Mouse (Mus musculus) heart, embryonic 10.5 days (tissue): ENCODE results near the gene Ndst4. TPM values are rescaled to one million over a fixed set of nuclear protein-coding genes. Genes with fewer than 3 reads are reported as not detected.

Experiments used
- DNase-seq: peaks from one replicate; pipeline ENCODE4 v3.0.0-alpha.2; 2017; ENCODE audit warnings: low spot score
- H3K27ac ChIP-seq: fragments of 300-500 bp; sonication (generic); 2 replicates; pipeline ENCODE4 v1.5.1; 2016; ENCODE audit warnings: mild to moderate bottlenecking
- H3K27me3 ChIP-seq: fragments of 300-500 bp; sonication (generic); 2 replicates; pipeline ENCODE4 v1.6.1; 2016; ENCODE audit warnings: mild to moderate bottlenecking; ENCODE audit not compliant: poor library complexity, insufficient read depth, severe bottlenecking
- H3K36me3 ChIP-seq: fragments of 300-500 bp; sonication (generic); 2 replicates; pipeline ENCODE4 v1.6.1; 2016; ENCODE audit warnings: mild to moderate bottlenecking, moderate library complexity
- H3K4me1 ChIP-seq: fragments of 300-500 bp; sonication (generic); 2 replicates; pipeline ENCODE4 v1.6.1; 2016; ENCODE audit warnings: mild to moderate bottlenecking
- H3K4me3 ChIP-seq: fragments of 300-500 bp; sonication (generic); 2 replicates; pipeline ENCODE4 v1.5.1; 2016; ENCODE audit warnings: mild to moderate bottlenecking, moderate library complexity
- H3K9me3 ChIP-seq: fragments of 300-500 bp; sonication (generic); 2 replicates; pipeline ENCODE4 v1.6.1; 2016; ENCODE audit warnings: mild to moderate bottlenecking, moderate library complexity
- WGBS: fragments of 180-500 bp; shearing (Covaris S2); methylation state at CpG from one replicate; pipeline ENCODE4 v1.1.7; 2016; 5-methylcytosine and 5-hydroxymethylcytosine counted together
- polyA plus RNA-seq: library from polyadenylated mRNA; unstranded; fragments of >200 nt; fragmentation: Nextera tagmentation; extraction: Ambion mirVana; gene quantifications from 2 replicates; pipeline ENCODE4 v1.2.1, GENCODE M21; 2016

Gene Ndst4
- 0.67 and 0.89 TPM in 2 replicates for polyA plus RNA-seq

- 0 out of 2 replicates have a peak within 1 kb of the TSS, but pooled peaks have one; percentile 36 for H3K27ac ChIP-seq
- no peaks in the 10 kb centered on the region for H3K36me3 ChIP-seq
- H3K4me1 ChIP-seq, result no peaks in the 10 kb centered on the region
- H3K9me3 ChIP-seq, result no peaks in the 10 kb centered on the region
- no peaks in the 10 kb centered on the region for H3K27me3 ChIP-seq
- peak within 1 kb of the TSS; percentile 48 for H3K4me3 ChIP-seq
- DNase-seq, result no peak
- WGBS, result 37% methylated on average over 14 of the region's 14 CpGs
Measured at GRCm38 (mm10) chr3:125403601-125404396, at the start of gene Ndst4. Gene Ndst4 (plus strand): TSS chr3:125404076.

- no peak overlapping the region for H3K4me3 ChIP-seq
- no peaks in the 10 kb centered on the region for H3K4me1 ChIP-seq
- 85% methylated on average over 3 of the region's 3 CpGs for WGBS
- no peaks in the 10 kb centered on the region for H3K36me3 ChIP-seq
- H3K9me3 ChIP-seq, result no peaks in the 10 kb centered on the region
- no peak overlapping the region for H3K27ac ChIP-seq
- DNase-seq, result no peak
- H3K27me3 ChIP-seq, result no peaks in the 10 kb centered on the region
Measured at GRCm38 (mm10) chr3:125397443-125397842, 6.4 kb upstream of the Ndst4 start.

GRCm38 (mm10) chr3:125406456-125406855 lies 2.6 kb downstream of the Ndst4 start:
- no peaks in the 10 kb centered on the region for H3K9me3 ChIP-seq
- no peak overlapping the region for H3K27ac ChIP-seq
- no peaks in the 10 kb centered on the region for H3K36me3 ChIP-seq
- 32% methylated on average over 2 of the region's 2 CpGs for WGBS
- H3K4me3 ChIP-seq, result no peak overlapping the region
- H3K4me1 ChIP-seq, result no peaks in the 10 kb centered on the region
- no peaks in the 10 kb centered on the region for H3K27me3 ChIP-seq
- DNase-seq, result no peak

- H3K4me1 ChIP-seq, result no peaks in the 10 kb centered on the region
- no peaks in the 10 kb centered on the region for H3K36me3 ChIP-seq
- WGBS, result 47% methylated on average over 3 of the region's 3 CpGs
- H3K27me3 ChIP-seq, result no peaks in the 10 kb centered on the region
- H3K4me3 ChIP-seq, result no peak overlapping the region
- H3K27ac ChIP-seq, result no peak overlapping the region
- H3K9me3 ChIP-seq, result no peaks in the 10 kb centered on the region
- DNase-seq, result no peak
Measured at GRCm38 (mm10) chr3:125406991-125407390, 3.1 kb downstream of the Ndst4 start.

GRCm38 (mm10) chr3:125466894-125467652 lies 63.2 kb downstream of the Ndst4 start:
- no peak overlapping the region for H3K27ac ChIP-seq
- H3K4me3 ChIP-seq, result no peak overlapping the region
- H3K4me1 ChIP-seq, result no peaks in the 10 kb centered on the region
- no peak for DNase-seq
- H3K9me3 ChIP-seq, result no peaks in the 10 kb centered on the region
- WGBS, result 42% methylated on average over 6 of the region's 6 CpGs
- H3K36me3 ChIP-seq, result no peaks in the 10 kb centered on the region
- no peaks in the 10 kb centered on the region for H3K27me3 ChIP-seq

- Histone ChIP-seq H3K4me3 (no peak overlapping the region), H3K36me3 (no peaks in the 10 kb centered on the region), H3K9me3 (no peaks in the 10 kb centered on the region), H3K27ac (no peak overlapping the region), H3K27me3 (no peaks in the 10 kb centered on the region), H3K4me1 (no peaks in the 10 kb centered on the region)
- DNase-seq, result peak; percentile 74
- WGBS, result 43% methylated on average over 5 of the region's 5 CpGs
Measured at GRCm38 (mm10) chr3:125510102-125510501, 106.2 kb downstream of the Ndst4 start.

- Histone ChIP-seq H3K4me1 (no peaks in the 10 kb centered on the region), H3K9me3 (no peaks in the 10 kb centered on the region), H3K36me3 (no peaks in the 10 kb centered on the region), H3K4me3 (no peak overlapping the region), H3K27ac (no peak overlapping the region), H3K27me3 (no peaks in the 10 kb centered on the region)
- DNase-seq, result no peak
- 87% methylated on average over 8 of the region's 8 CpGs for WGBS
Measured at GRCm38 (mm10) chr3:125533371-125533770, 129.5 kb downstream of the Ndst4 start.

- Histone ChIP-seq H3K36me3 (no peaks in the 10 kb centered on the region), H3K27me3 (no peaks in the 10 kb centered on the region), H3K4me3 (no peak overlapping the region), H3K9me3 (no peaks in the 10 kb centered on the region), H3K27ac (no peak overlapping the region), H3K4me1 (no peaks in the 10 kb centered on the region)
- WGBS, result 86% methylated on average over 2 of the region's 2 CpGs
- no peak for DNase-seq
Measured at GRCm38 (mm10) chr3:125570602-125571001, 166.7 kb downstream of the Ndst4 start.

GRCm38 (mm10) chr3:125632233-125632632 lies 228.4 kb downstream of the Ndst4 start:
- no peak for DNase-seq
- H3K27ac ChIP-seq, result no peak overlapping the region
- 72% methylated on average over 2 of the region's 2 CpGs for WGBS
- no peak overlapping the region for H3K4me3 ChIP-seq
- H3K36me3 ChIP-seq, result no peaks in the 10 kb centered on the region
- H3K27me3 ChIP-seq, result no peaks in the 10 kb centered on the region
- H3K4me1 ChIP-seq, result no peaks in the 10 kb centered on the region
- no peaks in the 10 kb centered on the region for H3K9me3 ChIP-seq

- peaks cover 3% of the 10 kb centered on the region; the same call in 1 of the 2 replicates for H3K4me1 ChIP-seq
- H3K27me3 ChIP-seq, result no peaks in the 10 kb centered on the region
- WGBS, result 20% methylated on average over 3 of the region's 3 CpGs
- no peak overlapping the region for H3K27ac ChIP-seq
- DNase-seq, result no peak
- H3K4me3 ChIP-seq, result no peak overlapping the region
- H3K36me3 ChIP-seq, result no peaks in the 10 kb centered on the region
- no peaks in the 10 kb centered on the region for H3K9me3 ChIP-seq
Measured at GRCm38 (mm10) chr3:125655009-125655635, 251.2 kb downstream of the Ndst4 start.

- no peak for DNase-seq
- 71% methylated on average over 3 of the region's 3 CpGs for WGBS
- Histone ChIP-seq H3K27me3 (no peaks in the 10 kb centered on the region), H3K27ac (no peak overlapping the region), H3K4me1 (peaks cover under 1% of the 10 kb centered on the region; the same call in 1 of the 2 replicates), H3K4me3 (no peak overlapping the region), H3K9me3 (no peaks in the 10 kb centered on the region), H3K36me3 (no peaks in the 10 kb centered on the region)
Measured at GRCm38 (mm10) chr3:125660114-125660717, 256.3 kb downstream of the Ndst4 start.

- no peak for DNase-seq
- H3K27me3 ChIP-seq, result no peaks in the 10 kb centered on the region
- no peaks in the 10 kb centered on the region for H3K4me1 ChIP-seq
- H3K27ac ChIP-seq, result no peak overlapping the region
- WGBS, result 68% methylated on average over 2 of the region's 2 CpGs
- no peak overlapping the region for H3K4me3 ChIP-seq
- H3K36me3 ChIP-seq, result no peaks in the 10 kb centered on the region
- no peaks in the 10 kb centered on the region for H3K9me3 ChIP-seq
Measured at GRCm38 (mm10) chr3:125660884-125661532, 257.1 kb downstream of the Ndst4 start.
